Mouse (Mus musculus): ENCODE measurements around the gene Snrnp70.

Snrnp70 gene

GRCm38 (mm10) chr7:45395578-45396336 is at the start of gene Snrnp70:
Gene Snrnp70 (minus strand): TSS chr7:45395742.
- DNase-seq, result peak; percentile 100

- DNase-seq, result no peak
Observed at GRCm38 (mm10) chr7:45443526-45444420, 48.2 kb upstream of the Snrnp70 start.

- DNase-seq, result no peak
Observed at GRCm38 (mm10) chr7:45437521-45438276, 42.2 kb upstream of the Snrnp70 start, which contains the start of gene Ruvbl2. Gene Ruvbl2 (minus strand): TSS chr7:45438096.

- DNase-seq, result no peak
Observed at GRCm38 (mm10) chr7:45437046-45437445, 41.5 kb upstream of the Snrnp70 start.

- DNase-seq, result no peak
Observed at GRCm38 (mm10) chr7:45436444-45436843, 40.9 kb upstream of the Snrnp70 start.

GRCm38 (mm10) chr7:45435038-45435437 is 39.5 kb upstream of the Snrnp70 start:
- no peak for DNase-seq

- peak; percentile 100 for DNase-seq
Observed at GRCm38 (mm10) chr7:45434203-45435015, 38.9 kb upstream of the Snrnp70 start, which contains the start of gene Gys1. Gene Gys1 (plus strand): TSS chr7:45434844.

- no peak for DNase-seq
Observed at GRCm38 (mm10) chr7:45433835-45434202, 38.3 kb upstream of the Snrnp70 start.

- DNase-seq, result no peak
Observed at GRCm38 (mm10) chr7:45426556-45426955, 31.0 kb upstream of the Snrnp70 start.

- no peak for DNase-seq
Observed at GRCm38 (mm10) chr7:45421194-45421593, 25.7 kb upstream of the Snrnp70 start.

- no peak for DNase-seq
Observed at GRCm38 (mm10) chr7:45420615-45420919, 25.0 kb upstream of the Snrnp70 start, which contains the start of gene Lhb. Gene Lhb (plus strand): TSS chr7:45420820.

- DNase-seq, result no peak
Observed at GRCm38 (mm10) chr7:45419859-45420614, 24.5 kb upstream of the Snrnp70 start.

GRCm38 (mm10) chr7:45417962-45418492 is 22.5 kb upstream of the Snrnp70 start:
- no peak for DNase-seq

GRCm38 (mm10) chr7:45415636-45416035 is 20.1 kb upstream of the Snrnp70 start:
- DNase-seq, result peak; percentile 45

GRCm38 (mm10) chr7:45414740-45415224 is 19.2 kb upstream of the Snrnp70 start:
- no peak for DNase-seq

GRCm38 (mm10) chr7:45413864-45414739 is 18.6 kb upstream of the Snrnp70 start:
- DNase-seq, result no peak

GRCm38 (mm10) chr7:45413113-45413863 is 17.7 kb upstream of the Snrnp70 start, which contains the start of gene Ntf5:
Gene Ntf5 (plus strand): TSS chr7:45413695.
- DNase-seq, result no peak

- no peak for DNase-seq
Observed at GRCm38 (mm10) chr7:45412421-45412820, 16.9 kb upstream of the Snrnp70 start.

All from right cerebral cortex, postnatal 25 days (tissue).